9 mouse cellular contexts compared by ENCODE assay signal in the genomic region with DNA sequence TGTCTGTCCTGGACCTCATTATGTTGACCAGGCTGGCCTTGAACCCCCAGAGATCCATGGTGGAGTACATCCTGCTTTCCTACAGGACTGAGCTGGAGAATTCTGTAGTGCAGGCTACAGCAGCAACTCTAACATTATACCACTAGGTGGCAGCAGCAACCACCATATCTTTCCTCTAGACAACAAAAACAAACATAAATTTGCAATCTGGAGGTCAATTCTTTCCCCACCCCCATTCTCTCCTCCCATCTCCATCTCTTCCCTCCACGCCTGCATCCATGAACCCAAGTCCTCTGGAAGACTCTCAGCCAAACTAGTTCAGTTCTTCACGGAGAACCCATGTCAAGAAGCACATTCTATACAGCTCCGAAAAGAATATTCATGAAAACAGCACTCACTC. TPM values are rescaled to one million over a fixed set of nuclear protein-coding genes. Genes with fewer than 3 reads are reported as not detected.
DNase-seq lines count a peak whose midpoint lies in the region; ATAC-seq lines count a peak whose summit lies in the region.
"Had no signal": no experiment of that assay in that cellular context is flagged by ENCODE, and none has a peak within 500 bp of the region (broad histone marks: within the 10 kb centered on the region; RNA-seq: fewer than 3 reads in every experiment).

No protein-coding gene starts in this region.

- H3K4me2 ChIP-seq in stomach, embryonic 16.5 days (ENCODE audit: low read depth, low read length): peak overlapping the region; percentile 36

- H3K27me3 ChIP-seq in megakaryocyte, embryonic 14.5 days (replicated peaks): no peaks in the 10 kb centered on the region
- no peaks in the 10 kb centered on the region; the same call in 1 of the 2 replicates for H3K27me3 ChIP-seq in stomach, embryonic 16.5 days (ENCODE audit: control insufficient read depth, insufficient read depth, low read length)
- H3K27me3 ChIP-seq: lung, embryonic 15.5 days had no signal

- peaks cover 38% of the 10 kb centered on the region for H3K4me1 ChIP-seq in megakaryocyte, embryonic 14.5 days
- H3K4me1 ChIP-seq in stomach, embryonic 16.5 days (ENCODE audit: control insufficient read depth, insufficient read depth, low read length): peaks cover 6% of the 10 kb centered on the region; the same call in 1 of the 2 replicates

- DNase-seq in adrenal gland, postnatal 10 days: peak; percentile 22
- no peak for DNase-seq in adrenal gland, adult 18-20 months (ENCODE audit: low spot score in 2 of 2)
- peak; percentile 73 for DNase-seq in CD4-positive helper T cell, adult 2 months (ENCODE audit: low read depth, low spot score)
- DNase-seq in cerebellum, adult 9-10 months: peak; percentile 70
- DNase-seq in kidney, adult 9 months: peak; percentile 69

- no peak overlapping the region for H3K9ac ChIP-seq in stomach, embryonic 16.5 days (ENCODE audit: low read length)
- H3K9ac ChIP-seq: lung, embryonic 15.5 days had no signal

- WGBS in stomach, embryonic 16.5 days: 27% methylated on average over 3 of the region's 3 CpGs

- H3K9me3 ChIP-seq in megakaryocyte, embryonic 14.5 days: no peaks in the 10 kb centered on the region
- no peaks in the 10 kb centered on the region for H3K9me3 ChIP-seq in stomach, embryonic 16.5 days (replicated peaks; ENCODE audit: control insufficient read depth, low read length)
- H3K9me3 ChIP-seq: lung, embryonic 15.5 days had no signal

- peak; percentile 77 for ATAC-seq in granulocyte monocyte progenitor cell, adult 5-6 weeks (replicated peaks; ENCODE audit: poor library complexity, severe bottlenecking)
- 0 out of 2 replicates have a peak, but pooled peaks have one; percentile 32 for ATAC-seq in stomach, embryonic 16.5 days (ENCODE audit: insufficient read depth, low FRiP score)

- peak overlapping the region; percentile 88 for H3K4me3 ChIP-seq in megakaryocyte, embryonic 14.5 days (replicated peaks)
- no peak overlapping the region for H3K4me3 ChIP-seq in stomach, embryonic 16.5 days (replicated peaks; ENCODE audit: low read length)
- H3K4me3 ChIP-seq: lung, embryonic 15.5 days had no signal

- no peaks in the 10 kb centered on the region for H3K36me3 ChIP-seq in megakaryocyte, embryonic 14.5 days (replicated peaks; ENCODE audit: low read length)
- H3K36me3 ChIP-seq in stomach, embryonic 16.5 days (ENCODE audit: control insufficient read depth, insufficient read depth, low read length): no peaks in the 10 kb centered on the region
- H3K36me3 ChIP-seq: lung, embryonic 15.5 days had no signal

- no peak overlapping the region for H3K27ac ChIP-seq in stomach, embryonic 16.5 days (ENCODE audit: low read length)
- H3K27ac ChIP-seq: lung, embryonic 15.5 days had no signal

RNA-seq across cellular contexts. Expression of a gene that starts 12.6 kb away (rescaled TPM):
- total RNA-seq in adrenal gland, postnatal 10 days (2021): 10 to 100 TPM; 20.2 to 24.9 TPM
- total RNA-seq in adrenal gland, adult 18-20 months (2021): 10 to 100 TPM; 21.7 to 23.4 TPM
- 67.7 and 90.5 TPM in 2 replicates for total RNA-seq in granulocyte monocyte progenitor cell, adult 5-6 weeks (2014; fragmentation: Nextera tagmentation)
- 181 and 207 TPM in 2 replicates for total RNA-seq in granulocyte monocyte progenitor cell, adult 5-6 weeks (2017)
- polyA plus RNA-seq in megakaryocyte, embryonic 14.5 days (2012; ENCODE audit: insufficient read depth, low replicate concordance): 7.0 and 25.9 TPM in 2 replicates
- 2.8 and 3.5 TPM in 2 replicates for polyA plus RNA-seq in stomach, embryonic 16.5 days (2015; fragmentation: Nextera tagmentation; extraction: Ambion mirVana)

RNA-seq across cellular contexts. Expression of a gene that starts 39.7 kb away (rescaled TPM):
- total RNA-seq in adrenal gland, postnatal 10 days (2021): 10 to 100 TPM; 17.2 to 21.7 TPM
- 10 to 100 TPM; 17.2 to 17.4 TPM for total RNA-seq in adrenal gland, adult 18-20 months (2021)
- total RNA-seq in granulocyte monocyte progenitor cell, adult 5-6 weeks (2014; fragmentation: Nextera tagmentation): 13.1 and 13.6 TPM in 2 replicates
- total RNA-seq in granulocyte monocyte progenitor cell, adult 5-6 weeks (2017): 21.2 and 24.4 TPM in 2 replicates
- polyA plus RNA-seq in megakaryocyte, embryonic 14.5 days (2012; ENCODE audit: insufficient read depth, low replicate concordance): 0.71 and 2.2 TPM in 2 replicates
- 10.9 and 11.1 TPM in 2 replicates for polyA plus RNA-seq in stomach, embryonic 16.5 days (2015; fragmentation: Nextera tagmentation; extraction: Ambion mirVana)

Comparison
In these comparisons a context has a peak if more than half of its experiments do, and no peak if none do; other contexts are left out.
1. DNase-seq: peak in adrenal gland, postnatal 10 days (single experiment), CD4-positive helper T cell, adult 2 months (single experiment), cerebellum, adult 9-10 months (single experiment) and kidney, adult 9 months (single experiment); none in adrenal gland, adult 18-20 months (0 of 2).